Mouse (Mus musculus): ENCODE data around the gene Nrxn2. TPM values are rescaled to one million over a fixed set of nuclear protein-coding genes. Genes with fewer than 3 reads are reported as not detected.

Nrxn2 gene
- total and polyA plus RNA-seq, 3 experiments, result 0.03 to 0.16 TPM; not detected in 1

- ATAC-seq (ENCODE audit: extremely low read depth, insufficient number of reproducible peaks, low FRiP score, poor library complexity, severe bottlenecking) (no peak), DNase-seq (ENCODE audit: low spot score) (no peak)
- no peaks in the 10 kb centered on the region for H3K4me1 ChIP-seq (ENCODE audit: insufficient read depth, low read depth, low read length)
- H3K9me3 ChIP-seq (replicated peaks), result no peaks in the 10 kb centered on the region
- no peak for TF ChIP-seq POLR2AphosphoS5 (IDR thresholded peaks at IDR 0.05; ENCODE audit: insufficient replicate concordance, low read depth, low read length)
- TF ChIP-seq TAL1 (conservative IDR thresholded peaks at IDR 0.05; ENCODE audit: low read depth, low read length), result no peak
- TF ChIP-seq GATA1 (IDR thresholded peaks at IDR 0.05; ENCODE audit: borderline replicate concordance, low read length), result no peak
- TF ChIP-seq CTCF (IDR thresholded peaks at IDR 0.05; ENCODE audit: low read depth, low read length), result no peak
- TF ChIP-seq GATA2 (IDR thresholded peaks at IDR 0.05; ENCODE audit: borderline replicate concordance, low read depth, low read length), result no peak
- peaks cover 12% of the 10 kb centered on the region; the same call in 1 of the 2 replicates for H3K27me3 ChIP-seq (ENCODE audit: insufficient read depth, low read length)
- H3K36me3 ChIP-seq (replicated peaks), result no peaks in the 10 kb centered on the region
- H3K4me3 ChIP-seq (ENCODE audit: low read depth, low read length), result no peak overlapping the region
These were observed 114.1 kb downstream of the Nrxn2 start for GRCm38 (mm10) chr19:6532656-6533055.

GRCm38 (mm10) chr19:6533290-6534117 is 115.0 kb downstream of the Nrxn2 start:
- no peak for DNase-seq (ENCODE audit: low spot score)
- Histone ChIP-seq H3K9me3 (replicated peaks) (no peaks in the 10 kb centered on the region), H3K36me3 (replicated peaks) (no peaks in the 10 kb centered on the region), H3K4me3 (ENCODE audit: low read depth, low read length) (no peak overlapping the region), H3K27me3 (ENCODE audit: insufficient read depth, low read length) (peaks cover 14% of the 10 kb centered on the region; the same call in 1 of the 2 replicates), H3K4me1 (ENCODE audit: insufficient read depth, low read depth, low read length) (no peaks in the 10 kb centered on the region)
- TF ChIP-seq GATA2 (IDR thresholded peaks at IDR 0.05; ENCODE audit: borderline replicate concordance, low read depth, low read length) (no peak), POLR2AphosphoS5 (IDR thresholded peaks at IDR 0.05; ENCODE audit: insufficient replicate concordance, low read depth, low read length) (no peak), TAL1 (conservative IDR thresholded peaks at IDR 0.05; ENCODE audit: low read depth, low read length) (no peak), CTCF (IDR thresholded peaks at IDR 0.05; ENCODE audit: low read depth, low read length) (no peak), GATA1 (IDR thresholded peaks at IDR 0.05; ENCODE audit: borderline replicate concordance, low read length) (no peak)
- ATAC-seq (ENCODE audit: extremely low read depth, insufficient number of reproducible peaks, low FRiP score, poor library complexity, severe bottlenecking), result no peak

DNA sequence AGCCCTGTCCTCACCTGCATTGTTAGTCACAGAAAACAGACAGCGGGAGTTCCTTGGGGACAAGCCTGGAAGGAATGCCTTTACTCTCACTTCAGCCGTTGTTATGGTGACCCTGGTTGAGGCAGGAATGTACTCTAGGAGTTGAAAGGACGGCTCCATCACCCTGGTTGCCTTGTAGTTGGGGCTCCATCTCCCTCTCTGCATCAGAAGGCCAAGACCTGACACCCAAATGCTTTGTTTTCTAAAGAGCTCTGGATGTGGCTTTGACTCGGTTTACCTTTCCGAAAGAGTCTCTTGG is 115.5 kb downstream of the Nrxn2 start:
- no peak for DNase-seq (ENCODE audit: low spot score)
- peaks cover 14% of the 10 kb centered on the region; the same call in 1 of the 2 replicates for H3K27me3 ChIP-seq (ENCODE audit: insufficient read depth, low read length)
- no peak for ATAC-seq (ENCODE audit: extremely low read depth, insufficient number of reproducible peaks, low FRiP score, poor library complexity, severe bottlenecking)
- TF ChIP-seq GATA1 (IDR thresholded peaks at IDR 0.05; ENCODE audit: borderline replicate concordance, low read length) (no peak), POLR2AphosphoS5 (IDR thresholded peaks at IDR 0.05; ENCODE audit: insufficient replicate concordance, low read depth, low read length) (no peak), GATA2 (IDR thresholded peaks at IDR 0.05; ENCODE audit: borderline replicate concordance, low read depth, low read length) (no peak), TAL1 (conservative IDR thresholded peaks at IDR 0.05; ENCODE audit: low read depth, low read length) (no peak), CTCF (IDR thresholded peaks at IDR 0.05; ENCODE audit: low read depth, low read length) (no peak)
- H3K4me3 ChIP-seq (ENCODE audit: low read depth, low read length), result no peak overlapping the region
- H3K9me3 ChIP-seq (replicated peaks), result no peaks in the 10 kb centered on the region
- H3K4me1 ChIP-seq (ENCODE audit: insufficient read depth, low read depth, low read length), result no peaks in the 10 kb centered on the region
- H3K36me3 ChIP-seq (replicated peaks), result no peaks in the 10 kb centered on the region

DNA sequence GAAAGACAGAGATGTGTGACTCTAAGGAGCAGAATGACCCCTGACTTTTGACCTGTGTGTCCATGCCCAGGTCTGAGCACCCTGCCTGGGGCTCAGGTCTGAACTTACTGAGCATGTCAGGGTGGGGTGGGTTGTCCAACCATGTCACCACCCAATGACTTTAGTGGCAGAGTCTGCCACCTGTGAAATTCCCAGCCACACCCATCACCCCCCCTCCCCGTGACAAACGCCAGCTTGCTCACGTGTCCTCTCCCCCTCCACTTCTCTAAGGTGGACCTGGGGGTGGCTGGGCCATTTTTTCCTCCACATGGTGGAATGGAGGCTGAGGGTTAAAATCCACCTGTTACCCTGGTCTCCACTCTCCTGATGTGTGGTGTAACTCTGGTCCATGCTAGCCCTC is 117.7 kb downstream of the Nrxn2 start:
- Histone ChIP-seq H3K9me3 (replicated peaks) (no peaks in the 10 kb centered on the region), H3K27me3 (ENCODE audit: insufficient read depth, low read length) (peaks cover 14% of the 10 kb centered on the region; the same call in 1 of the 2 replicates), H3K4me3 (ENCODE audit: low read depth, low read length) (no peak overlapping the region), H3K36me3 (replicated peaks) (no peaks in the 10 kb centered on the region), H3K4me1 (ENCODE audit: insufficient read depth, low read depth, low read length) (no peaks in the 10 kb centered on the region)
- ATAC-seq (ENCODE audit: extremely low read depth, insufficient number of reproducible peaks, low FRiP score, poor library complexity, severe bottlenecking) (no peak), DNase-seq (ENCODE audit: low spot score) (no peak)
- no peak for TF ChIP-seq GATA2 (IDR thresholded peaks at IDR 0.05; ENCODE audit: borderline replicate concordance, low read depth, low read length)
- TF ChIP-seq POLR2AphosphoS5 (IDR thresholded peaks at IDR 0.05; ENCODE audit: insufficient replicate concordance, low read depth, low read length), result no peak
- TF ChIP-seq TAL1 (conservative IDR thresholded peaks at IDR 0.05; ENCODE audit: low read depth, low read length), result no peak
- no peak for TF ChIP-seq GATA1 (IDR thresholded peaks at IDR 0.05; ENCODE audit: borderline replicate concordance, low read length)
- no peak for TF ChIP-seq CTCF (IDR thresholded peaks at IDR 0.05; ENCODE audit: low read depth, low read length)

- DNase-seq (ENCODE audit: low spot score) (no peak), ATAC-seq (ENCODE audit: extremely low read depth, insufficient number of reproducible peaks, low FRiP score, poor library complexity, severe bottlenecking) (no peak)
- TF ChIP-seq POLR2AphosphoS5 (IDR thresholded peaks at IDR 0.05; ENCODE audit: insufficient replicate concordance, low read depth, low read length) (no peak), CTCF (IDR thresholded peaks at IDR 0.05; ENCODE audit: low read depth, low read length) (no peak), GATA1 (IDR thresholded peaks at IDR 0.05; ENCODE audit: borderline replicate concordance, low read length) (no peak), TAL1 (conservative IDR thresholded peaks at IDR 0.05; ENCODE audit: low read depth, low read length) (no peak), GATA2 (IDR thresholded peaks at IDR 0.05; ENCODE audit: borderline replicate concordance, low read depth, low read length) (no peak)
- H3K4me3 ChIP-seq (ENCODE audit: low read depth, low read length), result no peak overlapping the region
- no peaks in the 10 kb centered on the region for H3K9me3 ChIP-seq (replicated peaks)
- H3K36me3 ChIP-seq (replicated peaks), result no peaks in the 10 kb centered on the region
- H3K27me3 ChIP-seq (ENCODE audit: insufficient read depth, low read length), result peaks cover 14% of the 10 kb centered on the region; the same call in 1 of the 2 replicates
- no peaks in the 10 kb centered on the region for H3K4me1 ChIP-seq (ENCODE audit: insufficient read depth, low read depth, low read length)
These were observed 118.2 kb downstream of the Nrxn2 start for GRCm38 (mm10) chr19:6536696-6537095.

GRCm38 (mm10) chr19:6537526-6537925 is 119.0 kb downstream of the Nrxn2 start:
- DNase-seq (ENCODE audit: low spot score) (no peak), ATAC-seq (ENCODE audit: extremely low read depth, insufficient number of reproducible peaks, low FRiP score, poor library complexity, severe bottlenecking) (no peak)
- no peak overlapping the region for H3K4me3 ChIP-seq (ENCODE audit: low read depth, low read length)
- TF ChIP-seq CTCF (IDR thresholded peaks at IDR 0.05; ENCODE audit: low read depth, low read length) (no peak), POLR2AphosphoS5 (IDR thresholded peaks at IDR 0.05; ENCODE audit: insufficient replicate concordance, low read depth, low read length) (no peak), TAL1 (conservative IDR thresholded peaks at IDR 0.05; ENCODE audit: low read depth, low read length) (no peak), GATA2 (IDR thresholded peaks at IDR 0.05; ENCODE audit: borderline replicate concordance, low read depth, low read length) (no peak), GATA1 (IDR thresholded peaks at IDR 0.05; ENCODE audit: borderline replicate concordance, low read length) (no peak)
- H3K4me1 ChIP-seq (ENCODE audit: insufficient read depth, low read depth, low read length), result no peaks in the 10 kb centered on the region
- H3K36me3 ChIP-seq (replicated peaks), result no peaks in the 10 kb centered on the region
- peaks cover 17% of the 10 kb centered on the region; the same call in 1 of the 2 replicates for H3K27me3 ChIP-seq (ENCODE audit: insufficient read depth, low read length)
- no peaks in the 10 kb centered on the region for H3K9me3 ChIP-seq (replicated peaks)

All from G1E (cell line).